Mouse (Mus musculus) forebrain, postnatal 0 days (tissue): ENCODE data around the gene Lamc3. TPM values are rescaled to one million over a fixed set of nuclear protein-coding genes. Genes with fewer than 3 reads are reported as not detected.

Experiments used
- ATAC-seq: fragments of 200-750 bp; cut with Nextera tagmentation; 2 replicates; pipeline ENCODE4 v1.8.0; 2017; ENCODE audit warnings: mild to moderate bottlenecking, moderate library complexity
- DNase-seq: peaks from one replicate; pipeline ENCODE4 v3.0.0-alpha.2; 2015
- H3K27ac ChIP-seq: fragments of 300-500 bp; sonication (generic); 2 replicates; pipeline ENCODE4 v1.5.1; 2014; ENCODE audit warnings: low read depth, mild to moderate bottlenecking, antibody characterized with exemption, low read length, moderate library complexity, mixed read lengths
- H3K27me3 ChIP-seq: fragments of 300-500 bp; sonication (generic); 2 replicates; pipeline ENCODE4 v1.6.1; 2014; ENCODE audit warnings: mild to moderate bottlenecking, low read length, mixed read lengths; ENCODE audit not compliant: insufficient read depth
- H3K36me3 ChIP-seq: fragments of 300-500 bp; sonication (generic); 2 replicates; pipeline ENCODE4 v1.6.1; 2014; ENCODE audit warnings: mild to moderate bottlenecking, moderate library complexity; ENCODE audit not compliant: insufficient read depth
- H3K4me1 ChIP-seq: fragments of 300-500 bp; sonication (generic); 2 replicates; pipeline ENCODE4 v1.6.1; 2014; ENCODE audit warnings: antibody characterized with exemption; ENCODE audit not compliant: insufficient read depth
- H3K4me2 ChIP-seq: fragments of 300-500 bp; sonication (generic); 2 replicates; pipeline ENCODE4 v1.6.1; 2014; ENCODE audit warnings: low read depth, mild to moderate bottlenecking, moderate library complexity
- H3K4me3 ChIP-seq: fragments of 300-500 bp; sonication (generic); 2 replicates; pipeline ENCODE4 v1.5.1; 2014; ENCODE audit warnings: low read depth, low read length, mixed read lengths
- H3K9ac ChIP-seq: fragments of 300-500 bp; sonication (generic); 2 replicates; pipeline ENCODE4 v1.6.1; 2014; ENCODE audit warnings: mild to moderate bottlenecking
- H3K9me3 ChIP-seq: fragments of 300-500 bp; sonication (generic); 2 replicates; pipeline ENCODE4 v1.6.1; 2016; ENCODE audit warnings: low read length
- CTCF ChIP-seq: sonication (generic); IDR thresholded peaks from 2 replicates; pipeline ENCODE4 v1.5.1; 2016; ENCODE audit warnings: antibody characterized with exemption, control low read depth, low read depth
- WGBS: fragments of 180-500 bp; shearing (Covaris S2); extraction: QIAGEN DNeasy Blood & Tissue Kit; methylation state at CpG from one replicate; pipeline ENCODE4 v1.1.7; 2014; 5-methylcytosine and 5-hydroxymethylcytosine counted together
- polyA plus RNA-seq: library from polyadenylated mRNA; unstranded; fragments of >200 nt; fragmentation: Nextera tagmentation; extraction: Ambion mirVana; gene quantifications from 2 replicates; pipeline ENCODE4 v1.2.1, GENCODE M21; 2015
- total RNA-seq: library from RNA; depleted of rRNA; stranded (reverse); fragments of >200 nt; gene quantifications from 2 replicates; pipeline ENCODE4 v1.2.3, GENCODE M21; 2014

The Lamc3 gene
- total and polyA plus RNA-seq, 2 experiments from 2014 or later, result 2.5 to 11.0 TPM

GRCm38 (mm10) chr2:31864891-31865290 is 22.2 kb upstream of the Lamc3 start:
- Histone ChIP-seq H3K9ac (no peak overlapping the region), H3K27ac (no peak overlapping the region), H3K4me3 (no peak overlapping the region), H3K4me1 (0 out of 2 replicates have a peak, but pooled peaks cover 2% of the 10 kb centered on the region), H3K27me3 (no peaks in the 10 kb centered on the region), H3K4me2 (no peak overlapping the region), H3K36me3 (no peaks in the 10 kb centered on the region), H3K9me3 (no peaks in the 10 kb centered on the region)
- no peak for TF ChIP-seq CTCF
- DNase-seq (no peak), ATAC-seq (no peak)
- WGBS, result 92% methylated on average over 9 of the region's 9 CpGs

GRCm38 (mm10) chr2:31865322-31865721 is 21.8 kb upstream of the Lamc3 start:
- no peaks in the 10 kb centered on the region for H3K9me3 ChIP-seq
- H3K4me2 ChIP-seq, result no peak overlapping the region
- 0 out of 2 replicates have a peak, but pooled peaks cover 2% of the 10 kb centered on the region for H3K4me1 ChIP-seq
- H3K27ac ChIP-seq, result no peak overlapping the region
- H3K36me3 ChIP-seq, result no peaks in the 10 kb centered on the region
- H3K9ac ChIP-seq, result no peak overlapping the region
- DNase-seq (no peak), ATAC-seq (no peak)
- 64% methylated on average over 4 of the region's 4 CpGs for WGBS
- no peak overlapping the region for H3K4me3 ChIP-seq
- no peak for TF ChIP-seq CTCF
- no peaks in the 10 kb centered on the region for H3K27me3 ChIP-seq

- ATAC-seq, result no peak
- no peaks in the 10 kb centered on the region for H3K9me3 ChIP-seq
- TF ChIP-seq CTCF, result no peak
- no peaks in the 10 kb centered on the region for H3K36me3 ChIP-seq
- no peak for DNase-seq
- H3K4me3 ChIP-seq, result no peak overlapping the region
- H3K4me1 ChIP-seq, result 0 out of 2 replicates have a peak, but pooled peaks cover 2% of the 10 kb centered on the region
- H3K27ac ChIP-seq, result no peak overlapping the region
- 28% methylated on average over 2 of the region's 2 CpGs for WGBS
- no peaks in the 10 kb centered on the region for H3K27me3 ChIP-seq
- H3K4me2 ChIP-seq, result no peak overlapping the region
- no peak overlapping the region for H3K9ac ChIP-seq
Measured at GRCm38 (mm10) chr2:31865794-31866193, 21.3 kb upstream of the Lamc3 start.

GRCm38 (mm10) chr2:31867773-31868537 is 19.1 kb upstream of the Lamc3 start:
- Histone ChIP-seq H3K27me3 (no peaks in the 10 kb centered on the region), H3K4me2 (no peak overlapping the region), H3K36me3 (no peaks in the 10 kb centered on the region), H3K9ac (no peak overlapping the region), H3K4me3 (no peak overlapping the region), H3K9me3 (no peaks in the 10 kb centered on the region), H3K4me1 (no peaks in the 10 kb centered on the region), H3K27ac (no peak overlapping the region)
- no peak for TF ChIP-seq CTCF
- DNase-seq (no peak), ATAC-seq (no peak)
- 88% methylated on average over 8 of the region's 8 CpGs for WGBS

- ATAC-seq (no peak), DNase-seq (no peak)
- TF ChIP-seq CTCF, result no peak
- H3K4me1 ChIP-seq, result no peaks in the 10 kb centered on the region
- WGBS, result 81% methylated on average over 10 of the region's 10 CpGs
- H3K4me3 ChIP-seq, result no peak overlapping the region
- H3K9me3 ChIP-seq, result no peaks in the 10 kb centered on the region
- no peak overlapping the region for H3K27ac ChIP-seq
- no peaks in the 10 kb centered on the region for H3K27me3 ChIP-seq
- no peak overlapping the region for H3K4me2 ChIP-seq
- no peaks in the 10 kb centered on the region for H3K36me3 ChIP-seq
- no peak overlapping the region for H3K9ac ChIP-seq
Measured at GRCm38 (mm10) chr2:31868538-31869164, 18.4 kb upstream of the Lamc3 start.

- WGBS, result 93% methylated on average over 5 of the region's 5 CpGs
- Histone ChIP-seq H3K9ac (no peak overlapping the region), H3K27ac (no peak overlapping the region), H3K4me2 (no peak overlapping the region), H3K4me1 (no peaks in the 10 kb centered on the region), H3K27me3 (no peaks in the 10 kb centered on the region), H3K4me3 (no peak overlapping the region), H3K36me3 (no peaks in the 10 kb centered on the region), H3K9me3 (no peaks in the 10 kb centered on the region)
- ATAC-seq (no peak), DNase-seq (no peak)
- TF ChIP-seq CTCF, result no peak
Measured at GRCm38 (mm10) chr2:31869692-31870091, 17.4 kb upstream of the Lamc3 start.

GRCm38 (mm10) chr2:31870683-31871082 is 16.4 kb upstream of the Lamc3 start:
- H3K27me3 ChIP-seq, result no peaks in the 10 kb centered on the region
- no peak for DNase-seq
- no peaks in the 10 kb centered on the region for H3K9me3 ChIP-seq
- 77% methylated on average over 3 of the region's 3 CpGs for WGBS
- TF ChIP-seq CTCF, result no peak
- no peak for ATAC-seq
- H3K4me2 ChIP-seq, result no peak overlapping the region
- no peak overlapping the region for H3K9ac ChIP-seq
- H3K27ac ChIP-seq, result no peak overlapping the region
- no peak overlapping the region for H3K4me3 ChIP-seq
- H3K36me3 ChIP-seq, result no peaks in the 10 kb centered on the region
- H3K4me1 ChIP-seq, result no peaks in the 10 kb centered on the region
